Mouse (Mus musculus) liver, embryonic 14.5 days (tissue): Measurements from ENCODE around the gene Ghdc.

Experiments
- CTCF ChIP-seq: IDR thresholded peaks from 2 replicates; pipeline ENCODE4 v1.5.1; 2016; ENCODE audit warnings: antibody characterized with exemption, low read depth, control low read depth
- EP300 ChIP-seq: IDR thresholded peaks from 2 replicates; pipeline ENCODE4 v1.6.1; 2016; ENCODE audit warnings: antibody characterized with exemption, low read depth

DNA sequence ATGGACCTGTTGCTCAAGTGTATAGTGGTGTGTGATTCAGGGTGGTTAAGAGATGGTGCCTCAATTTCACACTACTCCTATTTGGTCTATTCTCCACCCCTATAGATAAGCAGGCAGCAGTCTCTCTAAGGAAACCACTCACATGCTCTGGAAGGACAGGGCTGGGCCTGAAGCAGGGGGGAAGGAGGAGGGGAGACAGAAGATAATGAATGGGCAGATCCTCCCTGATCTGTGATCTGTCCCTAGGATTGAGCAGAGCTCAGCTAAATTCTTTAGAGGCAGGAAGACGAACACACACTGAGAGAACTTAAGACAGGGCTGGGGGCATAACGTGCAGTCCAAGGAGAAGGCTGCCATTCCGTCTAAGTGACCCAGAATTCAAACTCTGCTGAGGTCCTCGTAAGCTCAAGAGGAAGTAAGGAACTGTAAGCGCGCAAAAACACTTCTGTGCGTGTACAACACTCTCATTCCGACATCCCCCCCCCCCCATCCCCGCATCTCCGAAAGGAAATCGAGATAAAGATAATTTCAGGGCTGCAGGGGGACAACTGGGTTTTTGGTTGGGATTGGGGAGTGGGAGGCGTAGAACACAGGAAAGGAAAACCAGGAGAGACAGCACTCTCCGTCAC, 33.5 kb downstream of the Ghdc start:
- TF ChIP-seq CTCF (no peak), EP300 (peak; percentile 46; the same call in 1 of the 2 replicates)
